Comparison of ENCODE assay signal across 27 mouse cellular contexts in the genomic region with DNA sequence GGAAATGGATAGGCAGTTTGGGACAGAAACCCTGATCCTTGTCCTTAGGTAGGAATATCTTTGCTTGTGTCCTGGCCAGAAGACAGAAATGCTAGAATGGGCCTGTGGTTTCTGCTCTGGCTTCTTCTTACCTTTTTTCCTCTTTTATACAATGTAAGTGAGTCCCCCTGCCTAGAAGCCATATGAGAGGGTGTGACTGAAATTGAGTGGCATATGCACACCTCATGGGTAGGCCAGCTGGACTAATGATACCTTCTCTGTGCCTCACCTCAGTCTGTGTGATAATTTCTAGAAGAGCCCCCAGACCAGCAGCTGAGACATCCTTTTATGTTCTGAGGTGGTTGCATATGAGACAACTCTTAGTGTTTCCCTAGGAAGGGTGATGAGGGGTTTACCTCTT.
"Had no signal": no experiment of that assay in that cellular context is flagged by ENCODE, and none has a peak within 500 bp of the region (broad histone marks: within the 10 kb centered on the region; RNA-seq: fewer than 3 reads in every experiment).

No protein-coding gene starts in this region.

- H3K4me2 ChIP-seq: heart, embryonic 11.5 days; heart, embryonic 13.5 days; heart, embryonic 15.5 days; hindbrain, embryonic 13.5 days; hindbrain, embryonic 15.5 days; kidney, embryonic 15.5 days; limb, embryonic 13.5 days; limb, embryonic 15.5 days; liver, embryonic 12.5 days had no signal

- H3K9me3 ChIP-seq: heart, embryonic 13.5 days; heart, embryonic 15.5 days; hindbrain, embryonic 13.5 days; hindbrain, embryonic 15.5 days; kidney, embryonic 15.5 days; limb, embryonic 13.5 days; limb, embryonic 15.5 days; liver, embryonic 12.5 days had no signal

- H3K4me1 ChIP-seq: heart, embryonic 13.5 days; heart, embryonic 15.5 days; hindbrain, embryonic 13.5 days; hindbrain, embryonic 15.5 days; kidney, embryonic 15.5 days; limb, embryonic 13.5 days; limb, embryonic 15.5 days; liver, embryonic 12.5 days had no signal

- ATAC-seq: hindbrain, postnatal 0 days; intestine, embryonic 16.5 days; liver, embryonic 12.5 days had no signal

- H3K36me3 ChIP-seq: heart, embryonic 13.5 days; heart, embryonic 15.5 days; hindbrain, embryonic 13.5 days; hindbrain, embryonic 15.5 days; kidney, embryonic 15.5 days; limb, embryonic 13.5 days; limb, embryonic 15.5 days; liver, embryonic 12.5 days had no signal

- H3K4me3 ChIP-seq: heart, adult 2 months; heart, embryonic 13.5 days; heart, embryonic 15.5 days; hindbrain, embryonic 13.5 days; hindbrain, embryonic 15.5 days; kidney, embryonic 15.5 days; limb, embryonic 13.5 days; limb, embryonic 15.5 days; liver, embryonic 12.5 days had no signal

- H3K27ac ChIP-seq: heart, adult 2 months; heart, embryonic 13.5 days; heart, embryonic 15.5 days; hindbrain, embryonic 13.5 days; hindbrain, embryonic 15.5 days; hindbrain, postnatal 0 days; kidney, embryonic 15.5 days; kidney, postnatal 0 days; limb, embryonic 13.5 days; limb, embryonic 15.5 days; liver, embryonic 12.5 days; liver, embryonic 14.5 days had no signal

- H3K9ac ChIP-seq: heart, embryonic 13.5 days; heart, embryonic 15.5 days; hindbrain, embryonic 13.5 days; hindbrain, embryonic 15.5 days; kidney, embryonic 15.5 days; limb, embryonic 13.5 days; limb, embryonic 15.5 days; liver, embryonic 12.5 days; liver, embryonic 14.5 days had no signal

- DNase-seq: gastrocnemius, postnatal 14 days; gastrocnemius, postnatal 36 days; heart, adult 11 months; heart, adult 2 months; heart, postnatal 14 days; heart, postnatal 36 days; kidney, adult 11 months; kidney, adult 2 months; kidney, adult 9 months; kidney, postnatal 14 days; kidney, postnatal 36 days; layer of hippocampus, adult 9-11 months; layer of hippocampus, postnatal 36 days; left cerebral cortex, postnatal 4 days had no signal

- H3K27me3 ChIP-seq: heart, embryonic 13.5 days; heart, embryonic 15.5 days; hindbrain, embryonic 13.5 days; hindbrain, embryonic 15.5 days; kidney, embryonic 15.5 days; limb, embryonic 13.5 days; limb, embryonic 15.5 days; liver, embryonic 12.5 days had no signal
